In the genomic region with DNA sequence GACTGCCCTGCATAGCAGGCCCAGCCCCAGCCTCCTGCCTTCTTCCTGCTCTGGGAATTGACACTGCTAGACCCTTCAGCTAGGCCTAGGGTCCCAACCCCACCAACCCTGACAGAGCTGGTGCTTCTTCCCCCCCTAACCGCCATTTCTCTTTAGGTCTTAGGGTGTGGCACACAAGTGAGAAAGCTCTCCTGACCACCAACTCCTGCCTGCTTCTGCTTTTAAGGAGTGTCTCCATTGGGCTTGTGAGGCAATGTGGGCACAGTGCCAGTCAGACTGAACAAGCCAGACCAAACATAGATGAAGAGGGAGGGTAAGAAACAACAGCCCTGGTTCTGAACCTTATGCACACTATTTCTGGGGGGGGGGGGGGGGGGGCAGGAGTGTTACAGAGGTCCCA, we compare ENCODE assay signal across 7 mouse cellular contexts. TPM values are rescaled to one million over a fixed set of nuclear protein-coding genes. Genes with fewer than 3 reads are reported as not detected.
A peak's percentile ranks its signal among the peaks of the same experiment; 100 is the strongest.
DNase-seq lines count a peak whose midpoint lies in the region; ATAC-seq lines count a peak whose summit lies in the region.

No protein-coding gene starts in this region.

- H3K4me2 ChIP-seq in heart, embryonic 12.5 days, result peak overlapping the region; percentile 65
- H3K4me2 ChIP-seq in liver, embryonic 13.5 days, result peak overlapping the region; percentile 91

- H3K36me3 ChIP-seq in heart, embryonic 12.5 days, result no peaks in the 10 kb centered on the region
- peaks cover 48% of the 10 kb centered on the region for H3K36me3 ChIP-seq in liver, embryonic 13.5 days
- H3K36me3 ChIP-seq in splenic B cell, adult 2 months (ENCODE audit: control insufficient read depth, insufficient read depth, low read length, poor library complexity, severe bottlenecking), result peaks cover 2% of the 10 kb centered on the region; the same call in 1 of the 2 replicates

- peak overlapping the region; percentile 96 for H3K27ac ChIP-seq in heart, embryonic 12.5 days (ENCODE audit: poor library complexity, severe bottlenecking)
- peak overlapping the region; percentile 99 for H3K27ac ChIP-seq in liver, embryonic 13.5 days

- H3K4me3 ChIP-seq in heart, embryonic 12.5 days, result no peak overlapping the region
- peak overlapping the region; percentile 66 for H3K4me3 ChIP-seq in liver, embryonic 13.5 days (replicated peaks)

- DNase-seq in thymus, postnatal 14 days, result peak; percentile 26
- no peak for DNase-seq in thymus, postnatal 25 days
- no peak for DNase-seq in liver, embryonic 13.5 days
- DNase-seq in splenic B cell, adult 2 months (ENCODE audit: low read depth, low spot score), result peak; percentile 62
- DNase-seq in layer of hippocampus, adult 11-12 months (ENCODE audit: low spot score), result no peak
- DNase-seq in Muller cell, postnatal 12 days (ENCODE audit: inconsistent ontology term), result no peak

- 57% methylated on average over 1 of the region's 1 CpGs for whole genome bisulfite sequencing in heart, embryonic 12.5 days
- 29% methylated on average over 1 of the region's 1 CpGs for WGBS in liver, embryonic 13.5 days (ENCODE audit: insufficient replicate concordance)

- no peaks in the 10 kb centered on the region for H3K27me3 ChIP-seq in heart, embryonic 12.5 days (replicated peaks)
- H3K27me3 ChIP-seq in liver, embryonic 13.5 days, result no peaks in the 10 kb centered on the region
- no peaks in the 10 kb centered on the region for H3K27me3 ChIP-seq in splenic B cell, adult 2 months (ENCODE audit: control insufficient read depth, insufficient read depth, low read length, poor library complexity, severe bottlenecking)

- H3K4me1 ChIP-seq in heart, embryonic 12.5 days (replicated peaks), result peaks cover 83% of the 10 kb centered on the region
- peaks cover 98% of the 10 kb centered on the region for H3K4me1 ChIP-seq in liver, embryonic 13.5 days (replicated peaks)

- H3K9ac ChIP-seq in heart, embryonic 12.5 days, result peak overlapping the region; percentile 28; the same call in 1 of the 2 replicates
- peak overlapping the region; percentile 85 for H3K9ac ChIP-seq in liver, embryonic 13.5 days

- no peaks in the 10 kb centered on the region for H3K9me3 ChIP-seq in heart, embryonic 12.5 days (replicated peaks)
- no peaks in the 10 kb centered on the region for H3K9me3 ChIP-seq in liver, embryonic 13.5 days (replicated peaks)

- no peak for ATAC-seq in heart, embryonic 12.5 days (ENCODE audit: insufficient number of reproducible peaks, low FRiP score)
- ATAC-seq in liver, embryonic 13.5 days (ENCODE audit: low read depth), result no peak

RNA-seq across cellular contexts. Expression of gene Smim5, which starts 3.1 kb away (rescaled TPM):
- polyA plus RNA-seq in heart, embryonic 12.5 days (2016; fragmentation: Nextera tagmentation; extraction: Ambion mirVana), result 15.0 and 16.6 TPM in 2 replicates
- polyA plus RNA-seq in liver, embryonic 13.5 days (2015; fragmentation: Nextera tagmentation; extraction: Ambion mirVana), result 39.0 and 42.3 TPM in 2 replicates

RNA-seq across cellular contexts. Expression of gene Smim6, which starts 9.0 kb away (rescaled TPM):
- polyA plus RNA-seq in heart, embryonic 12.5 days (2016; fragmentation: Nextera tagmentation; extraction: Ambion mirVana), result 0.77 and 1.8 TPM in 2 replicates
- 3.0 and 3.2 TPM in 2 replicates for polyA plus RNA-seq in liver, embryonic 13.5 days (2015; fragmentation: Nextera tagmentation; extraction: Ambion mirVana)

RNA-seq across cellular contexts. Expression of gene Sap30bp, which starts 30.3 kb away (rescaled TPM):
- 29.4 and 32.2 TPM in 2 replicates for polyA plus RNA-seq in heart, embryonic 12.5 days (2016; fragmentation: Nextera tagmentation; extraction: Ambion mirVana)
- 23.4 and 35.2 TPM in 2 replicates for polyA plus RNA-seq in liver, embryonic 13.5 days (2015; fragmentation: Nextera tagmentation; extraction: Ambion mirVana)

RNA-seq across cellular contexts. Expression of gene Recql5, which starts 30.4 kb away (rescaled TPM):
- polyA plus RNA-seq in heart, embryonic 12.5 days (2016; fragmentation: Nextera tagmentation; extraction: Ambion mirVana), result 13.8 and 17.3 TPM in 2 replicates
- 9.9 and 10.2 TPM in 2 replicates for polyA plus RNA-seq in liver, embryonic 13.5 days (2015; fragmentation: Nextera tagmentation; extraction: Ambion mirVana)

RNA-seq across cellular contexts. Expression of gene Myo15b, which starts 44.6 kb away (rescaled TPM):
- 0.17 and 0.37 TPM in 2 replicates for polyA plus RNA-seq in heart, embryonic 12.5 days (2016; fragmentation: Nextera tagmentation; extraction: Ambion mirVana)
- 0.36 and 0.46 TPM in 2 replicates for polyA plus RNA-seq in liver, embryonic 13.5 days (2015; fragmentation: Nextera tagmentation; extraction: Ambion mirVana)

Comparison
In these comparisons a context has a peak if more than half of its experiments do, and no peak if none do; other contexts are left out.
1. DNase-seq: peak in thymus, postnatal 14 days (single experiment) and splenic B cell, adult 2 months (single experiment); none in thymus, postnatal 25 days (single experiment), liver, embryonic 13.5 days (single experiment), layer of hippocampus, adult 11-12 months (single experiment) and Muller cell, postnatal 12 days (single experiment).